ENCODE assay signal across 21 mouse cellular contexts in the genomic region with DNA sequence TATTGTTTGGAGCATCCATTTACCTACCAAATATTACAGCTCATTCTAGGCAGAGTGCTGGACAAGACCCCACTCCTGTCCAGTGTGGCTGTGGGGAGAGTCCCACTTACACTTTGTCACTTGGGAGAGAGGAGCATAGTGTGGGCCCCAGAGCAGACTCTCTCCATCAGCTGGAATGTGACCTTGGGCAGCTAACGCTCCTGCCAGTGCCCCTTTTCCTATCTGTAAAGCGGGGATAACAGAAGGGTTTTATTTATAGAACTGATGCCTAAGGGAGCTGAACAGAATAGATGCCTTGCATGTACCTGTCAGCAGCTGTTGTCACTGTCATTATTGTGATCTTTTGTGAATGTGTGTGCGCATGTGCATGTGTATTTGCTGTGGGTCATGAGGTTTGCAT.
DNase-seq lines count a peak whose midpoint lies in the region; ATAC-seq and TF ChIP-seq lines count a peak whose summit lies in the region.
"Had no signal": no experiment of that assay in that cellular context is flagged by ENCODE, and none has a peak within 500 bp of the region (broad histone marks: within the 10 kb centered on the region; RNA-seq: fewer than 3 reads in every experiment).

No protein-coding gene starts in this region.

- TF ChIP-seq POLR2A in heart, adult 2 months (IDR thresholded peaks at IDR 0.05; ENCODE audit: insufficient read depth, low read depth, low read length), result no peak

- H3K9ac ChIP-seq in heart, adult 2 months (ENCODE audit: low read depth, low read length), result no peak overlapping the region
- H3K9ac ChIP-seq in heart, embryonic 14.5 days (ENCODE audit: low read length), result no peak overlapping the region
- H3K9ac ChIP-seq in hindbrain, postnatal 0 days (replicated peaks; ENCODE audit: low read length), result no peak overlapping the region
- H3K9ac ChIP-seq: embryonic facial prominence, embryonic 12.5 days; hindbrain, embryonic 13.5 days had no signal

- peak in 1 of 2 experiments; percentile 35 for DNase-seq in heart, adult 2 months
- no peak for DNase-seq in heart, embryonic 10.5 days (ENCODE audit: low spot score)
- peak; percentile 22 to 44 for DNase-seq in heart, postnatal 10 days
- no peak for DNase-seq in spleen, postnatal 14 days (ENCODE audit: low spot score in 2 of 2)
- no peak for DNase-seq in layer of hippocampus, postnatal 36 days
- DNase-seq in hindbrain, postnatal 0 days (ENCODE audit: low spot score), result no peak
- DNase-seq: adrenal gland, postnatal 14 days; cerebellum, adult 11-12 months; cerebellum, adult 9-10 months; cerebellum, postnatal 25 days; gastrocnemius, postnatal 10 days; kidney, adult 2 months had no signal

- WGBS in heart, adult 2 months, result 54% methylated on average over 3 of the region's 3 CpGs
- WGBS in heart, embryonic 10.5 days, result 39% methylated on average over 3 of the region's 3 CpGs
- WGBS in heart, embryonic 14.5 days, result 14% methylated on average over 3 of the region's 3 CpGs
- 81% methylated on average over 3 of the region's 3 CpGs for WGBS in hindbrain, postnatal 0 days

- peaks cover 1% of the 10 kb centered on the region; the same call in 1 of the 2 replicates for H3K4me1 ChIP-seq in heart, adult 2 months (ENCODE audit: control insufficient read depth, insufficient read depth, low read length)
- H3K4me1 ChIP-seq in heart, embryonic 10.5 days, result peaks cover 49% of the 10 kb centered on the region
- peaks cover 22 to 52% of the 10 kb centered on the region in 2 experiments for H3K4me1 ChIP-seq in heart, embryonic 14.5 days (ENCODE audit: control insufficient read depth in 2 of 2, insufficient read depth in 2 of 2, low read length in 2 of 2)
- H3K4me1 ChIP-seq in hindbrain, postnatal 0 days (ENCODE audit: insufficient read depth, low read length), result no peaks in the 10 kb centered on the region

- no peaks in the 10 kb centered on the region for H3K79me2 ChIP-seq in heart, adult 2 months (replicated peaks; ENCODE audit: control insufficient read depth, insufficient read depth, low read length)

- no peak overlapping the region for H3K4me3 ChIP-seq in heart, adult 2 months
- H3K4me3 ChIP-seq in heart, embryonic 10.5 days, result 0 out of 2 replicates have a peak overlapping the region, but pooled peaks have one; percentile 18
- H3K4me3 ChIP-seq in heart, embryonic 14.5 days (ENCODE audit: control insufficient read depth in 1 of 2, insufficient read depth in 1 of 2, low read depth in 1 of 2, low read length in 2 of 2), result no peak overlapping the region
- H3K4me3 ChIP-seq in hindbrain, postnatal 0 days (ENCODE audit: low read length), result no peak overlapping the region
- H3K4me3 ChIP-seq: embryonic facial prominence, embryonic 12.5 days; hindbrain, embryonic 13.5 days had no signal

- H3K27me3 ChIP-seq in heart, adult 2 months (ENCODE audit: control insufficient read depth, insufficient read depth, low read length), result no peaks in the 10 kb centered on the region
- no peaks in the 10 kb centered on the region for H3K27me3 ChIP-seq in heart, embryonic 10.5 days (ENCODE audit: insufficient read depth, poor library complexity, severe bottlenecking)
- H3K27me3 ChIP-seq in heart, embryonic 14.5 days (ENCODE audit: control insufficient read depth, insufficient read depth, low read length), result no peaks in the 10 kb centered on the region
- no peaks in the 10 kb centered on the region for H3K27me3 ChIP-seq in hindbrain, postnatal 0 days (ENCODE audit: insufficient read depth, low read length)
- H3K27me3 ChIP-seq: CH12.LX; embryonic facial prominence, embryonic 12.5 days; hindbrain, embryonic 13.5 days had no signal

- peak; percentile 82 for ATAC-seq in heart, embryonic 14.5 days (ENCODE audit: insufficient number of reproducible peaks, insufficient read depth, low FRiP score, low read depth)
- no peak for ATAC-seq in megakaryocyte, adult 5-6 weeks (ENCODE audit: poor library complexity, severe bottlenecking)
- no peak for ATAC-seq in hindbrain, postnatal 0 days
- ATAC-seq: activated CD4-positive, CD25-positive, alpha-beta regulatory T cell, adult 4 months; forebrain, embryonic 16.5 days; intestine, embryonic 16.5 days; Patski had no signal

- no peaks in the 10 kb centered on the region for H3K9me3 ChIP-seq in heart, embryonic 10.5 days
- no peaks in the 10 kb centered on the region for H3K9me3 ChIP-seq in heart, embryonic 14.5 days (ENCODE audit: control insufficient read depth, low read length)
- H3K9me3 ChIP-seq in hindbrain, postnatal 0 days (ENCODE audit: low read length), result no peaks in the 10 kb centered on the region
- H3K9me3 ChIP-seq: embryonic facial prominence, embryonic 12.5 days; hindbrain, embryonic 13.5 days had no signal

- H3K27ac ChIP-seq in heart, adult 2 months, result peak overlapping the region; percentile 20
- H3K27ac ChIP-seq in heart, embryonic 10.5 days, result peak overlapping the region; percentile 69; the same call in 1 of the 2 replicates
- H3K27ac ChIP-seq in heart, embryonic 14.5 days (replicated peaks in 1 of 2; ENCODE audit: control insufficient read depth in 1 of 2, insufficient read depth in 1 of 2, low read depth in 2 of 2, low read length in 2 of 2), result peak overlapping the region; percentile 92 to 93
- H3K27ac ChIP-seq in hindbrain, postnatal 0 days, result no peak overlapping the region
- H3K27ac ChIP-seq: embryonic facial prominence, embryonic 12.5 days; hindbrain, embryonic 13.5 days had no signal

- TF ChIP-seq EP300 in heart, adult 2 months (IDR thresholded peaks at IDR 0.05; ENCODE audit: insufficient read depth, low read depth, low read length), result no peak

- intact Hi-C loops in heart, adult 2 months (cut with DNase I), result loop anchor here (5.0 to 10.0 kb wide), 2 partner anchors 94 to 171 kb away; partner anchors contain the start of genes Mrpl47, Ndufb5 and Usp13
- intact Hi-C loops in heart, postnatal 10 days (cut with DNase I), result loop anchor here (5.0 kb wide), 1 partner anchor 86 kb away; no protein-coding TSS in a partner anchor

- H3K36me3 ChIP-seq in heart, adult 2 months (ENCODE audit: control insufficient read depth, insufficient read depth, low read length), result peaks cover 6% of the 10 kb centered on the region
- H3K36me3 ChIP-seq in heart, embryonic 10.5 days, result peaks cover 26% of the 10 kb centered on the region
- peaks cover 49% of the 10 kb centered on the region for H3K36me3 ChIP-seq in heart, embryonic 14.5 days (ENCODE audit: control insufficient read depth, insufficient read depth, low read length)
- H3K36me3 ChIP-seq in hindbrain, postnatal 0 days (ENCODE audit: insufficient read depth, low read length), result peaks cover 7% of the 10 kb centered on the region; the same call in 1 of the 2 replicates
- H3K36me3 ChIP-seq: embryonic facial prominence, embryonic 12.5 days; hindbrain, embryonic 13.5 days had no signal

- H3K4me2 ChIP-seq in heart, embryonic 14.5 days (ENCODE audit: low read length), result peak overlapping the region; percentile 31; the same call in 1 of the 2 replicates
- no peak overlapping the region for H3K4me2 ChIP-seq in hindbrain, postnatal 0 days (ENCODE audit: low read depth, low read length)
- H3K4me2 ChIP-seq: embryonic facial prominence, embryonic 12.5 days; hindbrain, embryonic 13.5 days had no signal

- no peak for TF ChIP-seq CTCF in heart, adult 2 months (IDR thresholded peaks at IDR 0.05)
- TF ChIP-seq CTCF in hindbrain, postnatal 0 days (IDR thresholded peaks at IDR 0.05; ENCODE audit: low read depth), result no peak

Comparison
In these comparisons a context has a peak if more than half of its experiments do, and no peak if none do; other contexts are left out.
1. DNase-seq: peak in heart, postnatal 10 days (2 of 2); none in heart, embryonic 10.5 days (single experiment), spleen, postnatal 14 days (0 of 2), layer of hippocampus, postnatal 36 days (0 of 2) and hindbrain, postnatal 0 days (single experiment).